Mouse (Mus musculus) right cerebral cortex, postnatal 36 days (tissue): ENCODE measurements around the gene Dnph1.

Experiments
- DNase-seq, 2 experiments: peaks; one replicate each; pipeline ENCODE4 v3.0.0; 2022; ENCODE audit warnings: low spot score in 2 of 2, mixed read lengths in 1 of 2

The Dnph1 gene

GRCm38 (mm10) chr17:46503847-46504638, 7.5 kb downstream of the Dnph1 start:
- no peak for DNase-seq

GRCm38 (mm10) chr17:46505617-46506016, 9.1 kb downstream of the Dnph1 start:
- DNase-seq: no peak

- DNase-seq: no peak
These were observed 14.7 kb downstream of the Dnph1 start for GRCm38 (mm10) chr17:46511059-46511710.

- DNase-seq: no peak
These were observed 16.8 kb downstream of the Dnph1 start for GRCm38 (mm10) chr17:46513329-46513728.

GRCm38 (mm10) chr17:46519971-46520370, 23.5 kb downstream of the Dnph1 start:
- no peak for DNase-seq

GRCm38 (mm10) chr17:46520385-46520979, 24.0 kb downstream of the Dnph1 start:
- no peak for DNase-seq

- DNase-seq: no peak
These were observed 24.7 kb downstream of the Dnph1 start for GRCm38 (mm10) chr17:46521174-46521573.

GRCm38 (mm10) chr17:46521963-46522668, 25.6 kb downstream of the Dnph1 start:
- DNase-seq: no peak

GRCm38 (mm10) chr17:46525065-46525464, 28.6 kb downstream of the Dnph1 start:
- no peak for DNase-seq

- no peak for DNase-seq
These were observed 29.2 kb downstream of the Dnph1 start for GRCm38 (mm10) chr17:46525579-46526307.

- DNase-seq: no peak
These were observed 47.1 kb downstream of the Dnph1 start for GRCm38 (mm10) chr17:46543661-46544060.

- peak; percentile 88 to 89 for DNase-seq
These were observed 49.5 kb downstream of the Dnph1 start, which contains the start of gene Cul9 for GRCm38 (mm10) chr17:46545813-46546564. TSS of gene Cul9 (minus strand) at chr17:46546388.

- no peak for DNase-seq
These were observed 50.1 kb downstream of the Dnph1 start for GRCm38 (mm10) chr17:46546591-46546990.

GRCm38 (mm10) chr17:46546995-46547394, 50.5 kb downstream of the Dnph1 start:
- no peak for DNase-seq

- no peak for DNase-seq
These were observed 51.4 kb downstream of the Dnph1 start for GRCm38 (mm10) chr17:46547923-46548322.

- no peak for DNase-seq
These were observed 52.2 kb downstream of the Dnph1 start for GRCm38 (mm10) chr17:46548741-46549140.

- no peak for DNase-seq
These were observed 52.7 kb downstream of the Dnph1 start for GRCm38 (mm10) chr17:46549193-46549592.
